Mouse (Mus musculus): Measurements from ENCODE around the gene Cgnl1.

- TF ChIP-seq CTCF (IDR thresholded peaks at IDR 0.05; ENCODE audit: borderline replicate concordance, insufficient read depth, low read depth, low read length) = no peak
- TF ChIP-seq POLR2A (IDR thresholded peaks at IDR 0.05; ENCODE audit: borderline replicate concordance, insufficient read depth, low read length) = no peak
Measured at GRCm38 (mm10) chr9:71726121-71726520, 45.3 kb downstream of the Cgnl1 start.
